Mouse (Mus musculus) thymus, adult 2 months (tissue): ENCODE results near the gene Cpne9.

Source experiments
- CTCF ChIP-seq: fragments of 200-500 bp; IDR thresholded peaks from 2 replicates; pipeline ENCODE4 v1.5.1; 2012; ENCODE audit warnings: mild to moderate bottlenecking, control low read depth, low read length, moderate library complexity, borderline replicate concordance; ENCODE audit not compliant: control insufficient read depth, poor library complexity, insufficient read depth; ENCODE audit errors: extremely low read depth
- POLR2A ChIP-seq: fragments of 200-500 bp; IDR thresholded peaks from 2 replicates; pipeline ENCODE4 v1.6.1; 2012; ENCODE audit warnings: mild to moderate bottlenecking, low read length, control low read depth, moderate library complexity; ENCODE audit not compliant: control insufficient read depth, poor library complexity, insufficient read depth; ENCODE audit errors: extremely low read depth

- TF ChIP-seq CTCF = no peak
- no peak for TF ChIP-seq POLR2A
Observed at GRCm38 (mm10) chr6:113350538-113350937, 68.4 kb downstream of the Cpne9 start.
